Mouse (Mus musculus): Measurements from ENCODE around the gene Hsd3b2. TPM values are rescaled to one million over a fixed set of nuclear protein-coding genes. Genes with fewer than 3 reads are reported as not detected.
"Not testable (repeated sequence)": the region's sequence is repeated elsewhere in the genome, so short reads cannot be mapped to it uniquely, and the experiment has no call there.

Gene Hsd3b2
- not detected in 2 replicates for polyA plus RNA-seq (2011; ENCODE audit: insufficient read depth, insufficient read length, low replicate concordance, missing spikeins)

DNA sequence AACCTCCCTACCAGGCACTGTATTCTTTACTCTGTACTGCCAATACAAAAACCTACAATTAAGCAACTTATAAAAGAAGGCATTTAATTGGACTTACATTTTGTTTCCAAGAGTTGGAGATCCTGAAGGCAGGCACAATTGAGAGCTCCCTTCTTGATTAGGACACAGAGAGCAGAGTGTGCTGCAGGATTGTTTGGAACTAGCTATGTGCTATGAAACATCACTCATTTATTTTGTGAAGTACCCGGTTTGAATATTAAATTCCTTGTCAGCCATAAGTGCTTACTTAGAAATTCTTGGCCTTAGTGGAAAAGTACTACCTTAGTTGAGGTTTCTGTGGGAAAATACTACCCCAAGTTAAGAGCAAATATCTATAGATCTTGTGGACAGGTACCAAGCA is at the start of gene Hsd3b2:
Hsd3b2 (minus strand) TSS at position 168 of the 400 bp plus-strand sequence.
- TF ChIP-seq CTCF (IDR thresholded peaks at IDR 0.05; ENCODE audit: control insufficient read depth, insufficient read depth, low read length), result no peak
- TF ChIP-seq POLR2A (IDR thresholded peaks at IDR 0.05; ENCODE audit: borderline replicate concordance, control insufficient read depth, low read depth, low read length), result no peak
- Histone ChIP-seq H3K4me3 (replicated peaks; ENCODE audit: control insufficient read depth, low read depth, low read length) (no peak within 1 kb of the TSS), H3K27ac (ENCODE audit: control insufficient read depth, insufficient read depth, low read depth, low read length, poor library complexity) (no peak within 1 kb of the TSS), H3K4me1 (ENCODE audit: control insufficient read depth, insufficient read depth, low read length) (no peaks in the 10 kb centered on the region)
- WGBS, result 63% methylated on average over 1 of the region's 1 CpGs

GRCm38 (mm10) chr3:98764155-98764554 is 39.8 kb upstream of the Hsd3b2 start:
- H3K4me1 ChIP-seq (ENCODE audit: control insufficient read depth, insufficient read depth, low read length), result no peaks in the 10 kb centered on the region
- H3K27ac ChIP-seq (ENCODE audit: control insufficient read depth, insufficient read depth, low read depth, low read length, poor library complexity), result no peak overlapping the region
- no peak for TF ChIP-seq CTCF (IDR thresholded peaks at IDR 0.05; ENCODE audit: control insufficient read depth, insufficient read depth, low read length)
- no peak for TF ChIP-seq POLR2A (IDR thresholded peaks at IDR 0.05; ENCODE audit: borderline replicate concordance, control insufficient read depth, low read depth, low read length)
- no peak overlapping the region for H3K4me3 ChIP-seq (replicated peaks; ENCODE audit: control insufficient read depth, low read depth, low read length)

DNA sequence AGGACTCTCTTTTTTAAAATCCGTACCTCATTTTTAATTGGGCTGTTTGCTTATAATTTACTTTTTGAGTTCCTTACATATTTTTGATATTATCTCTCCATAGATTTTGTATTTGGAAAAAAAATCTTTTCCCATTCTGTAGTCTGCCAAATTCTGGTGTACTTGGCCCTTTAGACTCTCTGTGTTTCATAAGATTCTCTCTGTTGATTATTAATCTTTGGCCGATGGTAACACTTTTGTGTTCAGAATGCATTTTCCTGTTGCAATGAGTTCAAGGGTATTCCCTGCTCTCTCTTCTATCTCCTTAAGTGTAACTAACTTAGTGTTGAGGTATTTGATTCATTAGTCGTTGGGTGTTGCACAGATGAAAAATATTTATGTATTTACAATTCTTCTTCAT is 32.5 kb upstream of the Hsd3b2 start:
- Histone ChIP-seq H3K27ac (ENCODE audit: control insufficient read depth, insufficient read depth, low read depth, low read length, poor library complexity) (no peak overlapping the region), H3K4me3 (replicated peaks; ENCODE audit: control insufficient read depth, low read depth, low read length) (no peak overlapping the region), H3K4me1 (ENCODE audit: control insufficient read depth, insufficient read depth, low read length) (no peaks in the 10 kb centered on the region)
- TF ChIP-seq POLR2A (IDR thresholded peaks at IDR 0.05; ENCODE audit: borderline replicate concordance, control insufficient read depth, low read depth, low read length) (no peak), CTCF (IDR thresholded peaks at IDR 0.05; ENCODE audit: control insufficient read depth, insufficient read depth, low read length) (no peak)
- WGBS, result 76% methylated on average over 3 of the region's 3 CpGs

DNA sequence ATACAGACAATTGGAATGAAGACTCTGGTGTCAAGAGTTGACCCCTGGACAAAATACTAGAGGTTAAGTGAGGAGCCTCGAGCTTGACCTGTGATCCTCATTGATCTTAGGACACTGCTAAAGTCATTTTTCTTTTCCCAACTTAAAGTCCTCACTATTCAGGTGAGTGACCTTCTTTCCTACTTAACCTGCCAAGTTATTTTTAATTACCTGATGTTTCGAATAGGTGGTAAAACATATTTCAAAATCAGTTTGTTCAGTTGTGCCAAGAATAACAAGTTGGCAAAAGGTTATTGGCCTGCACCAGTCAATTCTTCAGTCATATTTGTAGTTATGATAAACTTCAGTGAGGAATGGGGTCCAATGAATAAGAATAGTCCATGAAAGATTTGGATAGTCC is 27.8 kb upstream of the Hsd3b2 start:
- Histone ChIP-seq H3K27ac (ENCODE audit: control insufficient read depth, insufficient read depth, low read depth, low read length, poor library complexity) (no peak overlapping the region), H3K4me1 (ENCODE audit: control insufficient read depth, insufficient read depth, low read length) (no peaks in the 10 kb centered on the region), H3K4me3 (replicated peaks; ENCODE audit: control insufficient read depth, low read depth, low read length) (no peak overlapping the region)
- WGBS, result 54% methylated on average over 2 of the region's 2 CpGs
- no peak for TF ChIP-seq POLR2A (IDR thresholded peaks at IDR 0.05; ENCODE audit: borderline replicate concordance, control insufficient read depth, low read depth, low read length)
- no peak for TF ChIP-seq CTCF (IDR thresholded peaks at IDR 0.05; ENCODE audit: control insufficient read depth, insufficient read depth, low read length)

GRCm38 (mm10) chr3:98741043-98741442 is 16.7 kb upstream of the Hsd3b2 start:
- not testable (repeated sequence) for H3K27ac ChIP-seq (ENCODE audit: control insufficient read depth, insufficient read depth, low read depth, low read length, poor library complexity); H3K4me3 ChIP-seq (replicated peaks; ENCODE audit: control insufficient read depth, low read depth, low read length); H3K4me1 ChIP-seq (ENCODE audit: control insufficient read depth, insufficient read depth, low read length)
- WGBS, result 76% methylated on average over 1 of the region's 1 CpGs

DNA sequence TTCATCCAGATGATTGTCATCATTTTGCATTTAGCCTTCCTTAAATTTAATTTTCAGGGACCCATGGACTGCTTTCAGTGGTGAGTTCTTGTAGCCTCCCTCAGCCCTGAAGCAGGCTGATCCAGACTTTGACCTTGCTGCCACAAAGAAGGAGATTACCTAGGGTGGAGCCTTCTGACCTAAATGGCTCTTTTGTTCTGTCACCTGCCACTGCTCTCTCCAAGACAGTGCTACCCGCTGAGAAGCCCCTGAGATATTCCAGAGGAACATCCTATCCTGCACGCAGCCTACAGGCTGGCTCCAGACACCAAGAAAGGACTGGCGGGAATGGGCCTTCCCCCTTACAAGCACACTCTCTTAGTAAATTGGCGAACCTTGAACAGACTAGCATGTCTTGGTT is 10.0 kb upstream of the Hsd3b2 start:
- 69% methylated on average over 4 of the region's 4 CpGs for WGBS

DNA sequence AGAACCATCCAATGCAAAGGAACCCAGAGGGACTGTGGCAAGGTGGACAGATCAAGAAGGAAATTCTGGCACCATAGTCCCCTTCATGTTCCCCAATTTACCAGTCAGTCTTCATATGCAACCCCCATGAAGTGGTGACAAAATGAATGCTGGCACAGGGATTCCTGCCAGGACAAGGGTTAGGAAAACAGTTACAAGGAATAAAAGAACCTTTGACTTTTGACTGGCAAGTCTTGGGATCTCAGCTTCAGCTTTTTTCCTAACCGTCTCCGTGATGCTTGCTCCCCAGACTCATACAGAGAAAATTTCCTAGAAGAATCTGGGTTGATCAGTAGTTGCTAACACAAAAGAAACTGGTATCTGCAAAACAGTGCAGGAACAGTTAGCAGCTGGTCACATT is 9.4 kb upstream of the Hsd3b2 start:
- H3K27ac ChIP-seq (ENCODE audit: control insufficient read depth, insufficient read depth, low read depth, low read length, poor library complexity), result no peak overlapping the region
- no peak overlapping the region for H3K4me3 ChIP-seq (replicated peaks; ENCODE audit: control insufficient read depth, low read depth, low read length)
- WGBS, result 80% methylated on average over 2 of the region's 2 CpGs
- TF ChIP-seq CTCF (IDR thresholded peaks at IDR 0.05; ENCODE audit: control insufficient read depth, insufficient read depth, low read length) (no peak), POLR2A (IDR thresholded peaks at IDR 0.05; ENCODE audit: borderline replicate concordance, control insufficient read depth, low read depth, low read length) (no peak)
- no peaks in the 10 kb centered on the region for H3K4me1 ChIP-seq (ENCODE audit: control insufficient read depth, insufficient read depth, low read length)

More for the DNA sequence above, 10.0 kb upstream of the Hsd3b2 start:
- H3K27ac ChIP-seq (ENCODE audit: control insufficient read depth, insufficient read depth, low read depth, low read length, poor library complexity), result no peak overlapping the region
- no peaks in the 10 kb centered on the region for H3K4me1 ChIP-seq (ENCODE audit: control insufficient read depth, insufficient read depth, low read length)
- no peak for TF ChIP-seq CTCF (IDR thresholded peaks at IDR 0.05; ENCODE audit: control insufficient read depth, insufficient read depth, low read length)
- no peak for TF ChIP-seq POLR2A (IDR thresholded peaks at IDR 0.05; ENCODE audit: borderline replicate concordance, control insufficient read depth, low read depth, low read length)
- no peak overlapping the region for H3K4me3 ChIP-seq (replicated peaks; ENCODE audit: control insufficient read depth, low read depth, low read length)

DNA sequence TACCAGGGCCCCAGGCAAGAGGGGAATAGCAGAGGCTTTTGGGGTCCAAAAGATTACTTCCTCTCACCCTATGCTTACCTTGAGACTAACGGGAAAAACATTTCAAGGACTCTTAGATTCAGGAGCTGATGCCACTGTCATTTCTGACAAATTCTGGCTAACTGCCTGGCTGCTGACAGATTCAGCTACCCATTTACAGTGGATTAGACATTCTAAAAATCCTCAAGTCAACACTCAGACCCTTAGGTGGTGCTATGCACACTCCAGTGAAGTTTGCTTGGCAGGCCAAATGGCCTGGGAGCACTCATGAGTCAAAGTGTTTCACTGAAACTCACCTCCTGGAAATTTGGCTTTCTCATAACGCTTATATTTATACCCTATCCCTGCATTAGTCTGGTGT is 1.9 kb upstream of the Hsd3b2 start:
- TF ChIP-seq CTCF (IDR thresholded peaks at IDR 0.05; ENCODE audit: control insufficient read depth, insufficient read depth, low read length), result no peak
- no peak for TF ChIP-seq POLR2A (IDR thresholded peaks at IDR 0.05; ENCODE audit: borderline replicate concordance, control insufficient read depth, low read depth, low read length)
- H3K4me1 ChIP-seq (ENCODE audit: control insufficient read depth, insufficient read depth, low read length), result no peaks in the 10 kb centered on the region
- 77% methylated on average over 2 of the region's 2 CpGs for WGBS
- no peak overlapping the region for H3K27ac ChIP-seq (ENCODE audit: control insufficient read depth, insufficient read depth, low read depth, low read length, poor library complexity)
- H3K4me3 ChIP-seq (replicated peaks; ENCODE audit: control insufficient read depth, low read depth, low read length), result no peak overlapping the region

DNA sequence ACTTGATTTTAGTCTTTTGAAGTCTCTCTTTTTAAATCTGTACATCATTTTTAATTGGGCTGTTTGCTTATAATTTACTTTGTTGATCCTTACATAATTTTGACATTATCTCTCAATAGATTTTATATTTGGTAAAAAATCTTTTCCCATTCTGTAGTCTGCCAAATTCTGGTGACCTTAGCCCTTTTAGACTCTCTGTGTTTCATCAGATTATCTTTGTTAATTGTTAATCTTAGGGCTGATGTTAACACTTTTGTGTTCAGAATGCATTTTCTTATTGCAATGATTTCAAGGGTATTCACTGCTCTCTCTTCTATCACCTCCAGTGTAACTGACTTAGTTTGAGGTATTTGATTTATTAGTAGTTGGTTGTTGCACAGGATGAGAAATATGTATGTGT is 3.6 kb downstream of the Hsd3b2 start:
- no peak overlapping the region for H3K4me3 ChIP-seq (replicated peaks; ENCODE audit: control insufficient read depth, low read depth, low read length)
- H3K4me1 ChIP-seq (ENCODE audit: control insufficient read depth, insufficient read depth, low read length), result no peaks in the 10 kb centered on the region
- TF ChIP-seq POLR2A (IDR thresholded peaks at IDR 0.05; ENCODE audit: borderline replicate concordance, control insufficient read depth, low read depth, low read length), result no peak
- no peak for TF ChIP-seq CTCF (IDR thresholded peaks at IDR 0.05; ENCODE audit: control insufficient read depth, insufficient read depth, low read length)
- H3K27ac ChIP-seq (ENCODE audit: control insufficient read depth, insufficient read depth, low read depth, low read length, poor library complexity), result no peak overlapping the region

All from bone marrow, adult 2 months (tissue).